Mouse (Mus musculus) myocyte (in vitro differentiated cells): ENCODE data around the gene Ddah1. TPM values are rescaled to one million over a fixed set of nuclear protein-coding genes. Genes with fewer than 3 reads are reported as not detected.
A peak's percentile ranks its signal among the peaks of the same experiment; 100 is the strongest.

Experiments used
- H3K27me3 ChIP-seq: one replicate; pipeline ENCODE4 v1.6.1; 2011; ENCODE audit not compliant: control insufficient read depth, insufficient read depth, insufficient read length
- H3K36me3 ChIP-seq: one replicate; pipeline ENCODE4 v1.6.1; 2011; ENCODE audit not compliant: control insufficient read depth, insufficient read depth
- H3K4me2 ChIP-seq: one replicate; pipeline ENCODE4 v1.6.1; 2011; ENCODE audit warnings: low read depth, control low read depth
- H3K4me3 ChIP-seq: one replicate; pipeline ENCODE4 v1.5.1; 2011; ENCODE audit warnings: mild to moderate bottlenecking, control low read depth, moderate library complexity
- H3K79me2 ChIP-seq: one replicate; pipeline ENCODE4 v1.6.1; 2011; ENCODE audit not compliant: control insufficient read depth, insufficient read depth
- H3ac ChIP-seq: one replicate; pipeline ENCODE4 v1.6.1; 2011; ENCODE audit not compliant: control insufficient read depth, insufficient read length
- CEBPB ChIP-seq: IDR thresholded peaks from 2 replicates; pipeline ENCODE4 v1.6.1; 2011; ENCODE audit warnings: mild to moderate bottlenecking, moderate library complexity; ENCODE audit not compliant: poor library complexity, insufficient read depth, severe bottlenecking
- E2F4 ChIP-seq: IDR thresholded peaks from one replicate; pipeline ENCODE4 v1.6.1; 2011; ENCODE audit warnings: mild to moderate bottlenecking, control low read depth, moderate library complexity; ENCODE audit not compliant: insufficient read depth
- MAX ChIP-seq: IDR thresholded peaks from one replicate; pipeline ENCODE4 v1.6.1; 2011; ENCODE audit warnings: low read depth, mild to moderate bottlenecking, control low read depth
- MYOD1 ChIP-seq, 3 experiments: IDR thresholded peaks; one replicate each; pipeline ENCODE4 v1.6.1; 2011; ENCODE audit warnings: control low read depth in 2 of 3, low read depth in 2 of 3, mild to moderate bottlenecking in 2 of 3, moderate library complexity in 1 of 3; ENCODE audit not compliant: insufficient read length in 2 of 3, control insufficient read depth in 1 of 3
- MYOG ChIP-seq, 3 experiments: IDR thresholded peaks; one replicate each; pipeline ENCODE4 v1.6.1; 2011; ENCODE audit warnings: control low read depth in 2 of 3, low read depth in 2 of 3, mild to moderate bottlenecking in 2 of 3; ENCODE audit not compliant: insufficient read length in 2 of 3, control insufficient read depth in 1 of 3, insufficient read depth in 1 of 3
- POLR2A ChIP-seq: IDR thresholded peaks from one replicate; pipeline ENCODE4 v1.6.1; 2011; ENCODE audit warnings: low read depth, mild to moderate bottlenecking, control low read depth, moderate library complexity; ENCODE audit not compliant: insufficient read length
- POLR2AphosphoS2 ChIP-seq: IDR thresholded peaks from one replicate; pipeline ENCODE4 v1.6.1; 2011; ENCODE audit warnings: low read depth, control low read depth; ENCODE audit not compliant: insufficient read length
- REST ChIP-seq: IDR thresholded peaks from one replicate; pipeline ENCODE4 v1.6.1; 2011; ENCODE audit warnings: mild to moderate bottlenecking, control low read depth, moderate library complexity; ENCODE audit not compliant: insufficient read depth, insufficient read length
- SRF ChIP-seq: IDR thresholded peaks from one replicate; pipeline ENCODE4 v1.6.1; 2011; ENCODE audit warnings: low read depth; ENCODE audit not compliant: control insufficient read depth, insufficient read length
- TCF12 ChIP-seq: IDR thresholded peaks from one replicate; pipeline ENCODE4 v1.6.1; 2011; ENCODE audit warnings: mild to moderate bottlenecking, control low read depth; ENCODE audit not compliant: poor library complexity, insufficient read depth, severe bottlenecking
- TCF3 ChIP-seq: IDR thresholded peaks from one replicate; pipeline ENCODE4 v1.6.1; 2011; ENCODE audit warnings: low read depth, control low read depth; ENCODE audit not compliant: insufficient read length
- USF1 ChIP-seq: IDR thresholded peaks from one replicate; pipeline ENCODE4 v1.6.1; 2011; ENCODE audit warnings: low read depth, mild to moderate bottlenecking, control low read depth, moderate library complexity
- polyA plus RNA-seq: library from polyadenylated mRNA; unstranded; fragments of >200 nt; fragmentation: generic; extraction: Trizol; gene quantifications from one replicate; pipeline ENCODE4 v1.2.1, GENCODE M21; 2012; ENCODE audit warnings: missing spikeins

Gene Ddah1
- polyA plus RNA-seq, 1 experiment, result 7.4 TPM

DNA sequence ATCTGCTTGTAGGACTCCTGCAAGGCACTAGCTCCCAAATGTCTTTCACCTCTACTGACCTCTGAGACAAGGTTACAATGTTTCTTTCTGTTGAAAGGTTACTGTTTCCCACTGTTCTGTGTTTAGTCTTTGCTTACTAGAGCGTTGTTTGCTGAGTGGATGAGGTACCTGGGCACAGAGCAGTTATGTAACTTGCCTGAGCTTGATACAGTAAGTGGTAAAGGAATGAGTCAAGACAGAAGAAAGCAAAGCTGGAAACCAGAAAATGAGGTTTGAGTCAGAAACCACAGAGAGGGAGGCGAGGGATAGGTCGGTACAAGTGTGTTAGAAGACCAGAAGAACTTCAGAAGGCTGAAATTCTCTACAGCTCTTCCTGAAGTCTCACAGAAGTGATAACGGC lies 158.4 kb downstream of the Ddah1 start:
- Histone ChIP-seq H3K4me2 (no peak overlapping the region), H3ac (no peak overlapping the region), H3K4me3 (no peak overlapping the region), H3K36me3 (no peaks in the 10 kb centered on the region), H3K79me2 (no peaks in the 10 kb centered on the region), H3K27me3 (no peaks in the 10 kb centered on the region)
- TF ChIP-seq MYOG (IDR thresholded peaks at IDR 0.05; ENCODE audit: control insufficient read depth in 1 of 3, insufficient read depth in 1 of 3, insufficient read length in 2 of 3, low read depth in 2 of 3), result no peak
- no peak for TF ChIP-seq MAX
- TF ChIP-seq CEBPB, result no peak
- TF ChIP-seq POLR2A, result no peak

- TF ChIP-seq MYOG (IDR thresholded peaks at IDR 0.05; ENCODE audit: control insufficient read depth in 1 of 3, insufficient read depth in 1 of 3, insufficient read length in 2 of 3, low read depth in 2 of 3) (no peak), E2F4 (no peak), SRF (no peak), REST (no peak)
- Histone ChIP-seq H3K4me2 (peak within 1 kb of the TSS; percentile 96), H3K27me3 (no peaks in the 10 kb centered on the region), H3K79me2 (peaks cover 28% of the 10 kb centered on the region), H3K4me3 (peak within 1 kb of the TSS; percentile 85), H3ac (no peak within 1 kb of the TSS), H3K36me3 (no peaks in the 10 kb centered on the region)
Observed at GRCm38 (mm10) chr3:145922019-145922854, 163.8 kb downstream of the Ddah1 start, which contains the start of gene Bcl10. Gene Bcl10 (plus strand): TSS chr3:145922804.

DNA sequence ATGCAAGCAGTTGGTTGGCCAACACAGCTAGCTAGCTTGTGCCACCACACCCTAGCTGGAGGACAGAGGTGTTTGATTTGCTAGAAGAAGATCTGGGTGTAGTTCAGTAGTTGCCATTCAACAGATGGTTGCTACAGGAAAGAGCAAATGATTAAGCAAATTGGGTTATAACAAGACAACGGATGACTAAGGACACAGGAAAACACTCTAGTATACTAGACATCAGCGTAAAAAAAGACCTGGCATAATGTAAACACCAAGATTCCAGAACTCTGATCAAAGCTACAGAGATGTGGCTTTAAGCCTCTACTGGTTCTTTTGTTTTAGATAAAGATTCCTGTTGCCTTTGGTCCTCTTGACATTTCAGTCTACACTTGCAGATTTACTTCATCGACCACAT lies 164.5 kb downstream of the Ddah1 start:
- TF ChIP-seq POLR2A (no peak), TCF3 (no peak), SRF (no peak), USF1 (no peak), CEBPB (no peak), MYOD1 (IDR thresholded peaks at IDR 0.05; ENCODE audit: control insufficient read depth in 1 of 3, insufficient read length in 2 of 3, low read depth in 2 of 3) (no peak)
- peaks cover 35% of the 10 kb centered on the region for H3K79me2 ChIP-seq
- H3K4me3 ChIP-seq, result peak overlapping the region; percentile 85
- H3K36me3 ChIP-seq, result no peaks in the 10 kb centered on the region
- no peak overlapping the region for H3ac ChIP-seq
- H3K27me3 ChIP-seq, result no peaks in the 10 kb centered on the region
- peak overlapping the region; percentile 96 for H3K4me2 ChIP-seq

DNA sequence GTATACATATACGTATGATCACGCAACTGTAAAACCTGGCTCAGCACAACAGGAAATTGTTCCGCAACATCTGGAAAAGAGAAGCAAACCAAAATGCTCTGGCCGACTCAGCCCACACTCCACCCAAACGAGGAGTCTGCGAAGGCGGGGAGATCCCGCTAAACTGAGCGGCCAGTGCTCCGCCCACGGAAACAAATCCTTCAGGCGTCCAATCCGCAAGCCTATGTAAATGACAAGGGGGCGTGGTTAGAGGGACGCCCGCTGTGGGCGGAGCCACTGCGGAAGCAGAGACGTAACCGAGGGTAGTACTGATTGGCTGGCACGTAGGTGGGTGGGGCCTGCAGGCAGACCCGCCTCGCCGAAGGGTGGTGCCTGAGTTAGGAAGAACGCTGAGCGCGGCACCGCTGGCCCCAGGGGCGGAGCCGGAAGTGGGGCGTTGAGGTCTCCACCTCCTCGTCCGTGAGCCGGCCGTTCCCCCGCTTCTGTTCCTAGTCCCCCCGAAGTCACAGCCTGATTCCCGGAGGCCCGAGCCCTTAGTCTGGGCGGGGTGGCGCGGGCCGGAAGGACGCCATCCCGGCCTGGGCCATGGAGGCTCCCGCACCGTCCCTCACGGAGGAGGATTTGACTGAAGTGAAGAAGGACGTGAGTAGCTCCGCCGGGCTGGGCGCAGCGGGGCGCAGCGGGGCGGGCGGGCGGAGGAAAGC lies 165.6 kb downstream of the Ddah1 start:
- H3K4me3 ChIP-seq, result peak overlapping the region; percentile 85
- H3K4me2 ChIP-seq, result peak overlapping the region; percentile 96
- TF ChIP-seq MYOG (IDR thresholded peaks at IDR 0.05; ENCODE audit: control insufficient read depth in 1 of 3, insufficient read depth in 1 of 3, insufficient read length in 2 of 3, low read depth in 2 of 3) (no peak), POLR2A (peak; percentile 73), USF1 (no peak), POLR2AphosphoS2 (peak; percentile 81), MYOD1 (IDR thresholded peaks at IDR 0.05; ENCODE audit: control insufficient read depth in 1 of 3, insufficient read length in 2 of 3, low read depth in 2 of 3) (no peak), MAX (no peak), SRF (peak; percentile 67), TCF3 (no peak), REST (no peak), TCF12 (no peak), E2F4 (no peak), CEBPB (0 out of 2 replicates have a peak, but pooled peaks have one; percentile 28)
- peaks cover 3% of the 10 kb centered on the region for H3K36me3 ChIP-seq
- H3ac ChIP-seq, result peak overlapping the region; percentile 75
- peaks cover 46% of the 10 kb centered on the region for H3K79me2 ChIP-seq
- H3K27me3 ChIP-seq, result no peaks in the 10 kb centered on the region

- Histone ChIP-seq H3K27me3 (no peaks in the 10 kb centered on the region), H3K79me2 (peaks cover 52% of the 10 kb centered on the region), H3ac (peak overlapping the region; percentile 75), H3K36me3 (peaks cover 3% of the 10 kb centered on the region), H3K4me3 (peak overlapping the region; percentile 85), H3K4me2 (peak overlapping the region; percentile 99)
- no peak for TF ChIP-seq MAX
- no peak for TF ChIP-seq E2F4
- no peak for TF ChIP-seq SRF
- no peak for TF ChIP-seq MYOG (IDR thresholded peaks at IDR 0.05; ENCODE audit: control insufficient read depth in 1 of 3, insufficient read depth in 1 of 3, insufficient read length in 2 of 3, low read depth in 2 of 3)
- no peak for TF ChIP-seq MYOD1 (IDR thresholded peaks at IDR 0.05; ENCODE audit: control insufficient read depth in 1 of 3, insufficient read length in 2 of 3, low read depth in 2 of 3)
- no peak for TF ChIP-seq POLR2A
- no peak for TF ChIP-seq CEBPB
- TF ChIP-seq REST, result no peak
- no peak for TF ChIP-seq TCF12
- TF ChIP-seq USF1, result no peak
- TF ChIP-seq POLR2AphosphoS2, result no peak
- no peak for TF ChIP-seq TCF3
Observed at GRCm38 (mm10) chr3:145924649-145925337, 166.3 kb downstream of the Ddah1 start.
